Mouse (Mus musculus): Measurements from ENCODE around the gene Cd300ld3.
A peak's percentile ranks its signal among the peaks of the same experiment; 100 is the strongest.

- TF ChIP-seq CTCF (IDR thresholded peaks at IDR 0.05; ENCODE audit: borderline replicate concordance, extremely low read depth, insufficient read depth, insufficient read length) (peak; percentile 98), POLR2A (IDR thresholded peaks at IDR 0.05; ENCODE audit: borderline replicate concordance, extremely low read depth, insufficient read depth, insufficient read length, poor library complexity, severe bottlenecking) (no peak)
Observed at GRCm38 (mm10) chr11:115083376-115084139, 35.3 kb upstream of the Cd300ld3 start.
